Mouse (Mus musculus) natural killer cell, adult 2 months (primary cell): ENCODE results near the gene Gdpd1.
"Not testable (repeated sequence)": the region's sequence is repeated elsewhere in the genome, so short reads cannot be mapped to it uniquely, and the experiment has no call there.

Source experiments
- DNase-seq, 2 experiments: peaks; one replicate each; pipeline ENCODE4 v3.0.0; 2022; ENCODE audit warnings: low spot score in 2 of 2

The Gdpd1 gene

GRCm38 (mm10) chr11:87026096-87026875, 47.6 kb downstream of the Gdpd1 start:
- DNase-seq, result no peak

- no peak for DNase-seq
Measured at GRCm38 (mm10) chr11:87025351-87025750, 48.5 kb downstream of the Gdpd1 start.

DNA sequence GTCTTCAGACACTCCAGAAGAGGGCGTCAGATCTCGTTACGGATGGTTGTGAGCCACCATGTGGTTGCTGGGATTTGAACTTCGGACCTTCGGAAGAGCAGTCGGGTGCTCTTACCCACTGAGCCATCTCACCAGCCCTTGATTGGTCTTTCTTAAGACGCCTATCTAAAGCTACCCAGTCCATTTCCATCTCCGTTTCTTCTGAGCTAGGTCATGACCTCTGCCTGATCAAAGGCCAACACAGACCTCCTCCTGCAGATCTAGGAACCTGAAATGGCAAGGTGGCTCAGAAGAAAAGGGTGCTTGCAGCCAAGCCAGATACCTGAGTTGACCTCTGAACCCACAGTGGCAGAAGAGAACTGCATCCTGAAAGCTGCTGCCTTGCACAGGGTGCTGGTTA, 50.6 kb downstream of the Gdpd1 start:
- not testable (repeated sequence) for DNase-seq

DNA sequence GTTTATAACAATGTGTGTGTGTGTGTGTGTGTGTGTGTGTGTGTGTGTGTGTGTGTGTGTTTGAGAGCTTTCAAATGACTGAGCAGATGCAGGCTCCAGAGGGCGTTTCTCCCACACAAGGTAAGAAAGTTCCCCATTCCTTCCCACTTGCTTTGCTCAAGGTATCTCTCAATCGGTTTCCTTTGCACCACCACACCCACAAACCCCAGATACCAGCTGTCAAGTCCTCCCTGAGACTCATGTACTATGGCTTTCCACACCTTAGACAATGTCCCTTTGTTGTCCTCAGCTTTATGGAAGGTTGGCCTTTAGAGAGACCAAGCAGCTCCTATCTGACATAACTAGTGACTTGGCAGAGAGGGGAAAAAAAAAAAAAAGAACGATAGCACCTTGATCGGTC, 51.1 kb downstream of the Gdpd1 start:
- no peak for DNase-seq

- DNase-seq, result no peak
Measured at GRCm38 (mm10) chr11:87021551-87021950, 52.3 kb downstream of the Gdpd1 start.

DNA sequence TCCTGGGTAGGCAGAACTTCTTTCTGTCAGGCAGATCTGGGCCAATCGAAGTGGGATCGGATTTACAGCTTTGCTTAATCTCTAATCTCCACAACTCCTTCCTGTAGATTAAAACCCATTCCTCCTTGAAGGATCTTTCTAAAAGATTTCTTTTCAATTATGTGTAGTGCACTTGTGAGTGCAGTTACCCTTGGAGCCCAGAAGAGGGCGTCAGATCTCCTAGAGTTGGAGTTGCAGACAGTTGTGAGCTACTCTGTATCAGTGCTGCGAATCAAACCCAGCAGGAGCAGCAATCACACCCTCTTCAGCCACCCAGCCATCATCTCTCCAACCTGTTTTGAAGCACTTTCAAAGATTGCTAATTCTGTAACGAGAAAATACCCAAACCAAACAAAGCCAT, 53.4 kb downstream of the Gdpd1 start:
- no peak for DNase-seq

- DNase-seq, result no peak
Measured at GRCm38 (mm10) chr11:87019431-87019830, 54.4 kb downstream of the Gdpd1 start.

GRCm38 (mm10) chr11:87018081-87018480, 55.8 kb downstream of the Gdpd1 start:
- DNase-seq, result no peak

DNA sequence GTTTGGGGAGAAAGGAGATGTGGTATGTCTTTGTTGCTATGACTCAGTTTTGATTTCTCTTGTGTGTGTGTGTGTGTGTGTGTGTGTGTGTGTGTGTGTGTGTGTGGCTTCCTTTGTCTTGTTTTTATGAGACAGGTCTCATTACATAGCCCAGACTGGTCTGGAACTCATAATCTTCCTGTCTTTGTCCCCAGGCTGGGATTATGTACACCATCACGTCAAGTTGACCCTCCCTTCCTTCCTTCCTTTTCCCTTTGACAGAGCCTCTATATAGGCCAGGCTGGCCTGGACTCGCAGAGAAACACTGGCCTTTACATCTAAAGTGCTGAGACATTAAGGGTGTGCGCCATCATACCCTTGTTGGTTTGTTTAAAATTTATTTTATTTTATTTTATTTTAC, 58.2 kb downstream of the Gdpd1 start:
- no peak for DNase-seq

GRCm38 (mm10) chr11:87010476-87010875, 63.4 kb downstream of the Gdpd1 start:
- DNase-seq, result peak in 1 of 2 experiments; percentile 15

- no peak for DNase-seq
Measured at GRCm38 (mm10) chr11:87007371-87007770, 66.5 kb downstream of the Gdpd1 start.

DNA sequence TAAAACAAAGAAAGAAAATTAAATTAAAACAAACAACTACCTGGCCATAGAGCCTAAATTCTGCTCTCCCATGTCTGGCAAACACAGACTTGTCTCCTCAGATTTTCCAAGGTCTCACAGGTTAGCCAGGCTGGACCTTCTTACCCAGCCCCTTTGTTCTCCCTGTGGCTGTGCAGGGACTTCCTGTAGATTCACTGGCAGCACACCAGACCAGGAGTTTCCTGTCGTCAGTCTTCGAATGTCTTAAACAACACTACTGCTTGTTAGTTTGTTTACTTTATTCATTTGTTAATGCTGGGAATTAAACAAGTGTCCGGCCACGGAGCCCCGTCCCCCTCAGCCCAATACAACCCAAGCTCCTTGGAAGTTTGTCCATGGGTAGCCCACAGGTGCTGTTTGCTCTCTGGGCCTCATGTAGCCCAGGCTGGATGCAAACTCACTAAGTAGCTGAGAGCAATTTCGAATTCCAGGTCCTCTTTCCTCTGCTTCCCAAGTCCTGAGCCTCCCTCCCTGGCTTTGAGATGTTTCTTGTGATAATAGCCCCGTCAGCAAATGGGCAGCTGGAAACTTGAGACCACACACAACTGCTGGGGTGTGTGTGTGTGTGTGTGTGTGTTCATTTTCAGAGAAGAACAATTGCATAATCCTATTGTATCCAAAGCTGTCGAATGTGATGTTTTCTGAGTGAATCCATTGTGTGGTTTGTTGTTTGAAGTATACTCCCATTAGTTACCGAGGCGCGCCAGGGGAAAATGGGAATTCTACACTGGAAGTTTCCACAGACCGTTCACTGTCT, 68.7 kb downstream of the Gdpd1 start:
- DNase-seq, result no peak

DNA sequence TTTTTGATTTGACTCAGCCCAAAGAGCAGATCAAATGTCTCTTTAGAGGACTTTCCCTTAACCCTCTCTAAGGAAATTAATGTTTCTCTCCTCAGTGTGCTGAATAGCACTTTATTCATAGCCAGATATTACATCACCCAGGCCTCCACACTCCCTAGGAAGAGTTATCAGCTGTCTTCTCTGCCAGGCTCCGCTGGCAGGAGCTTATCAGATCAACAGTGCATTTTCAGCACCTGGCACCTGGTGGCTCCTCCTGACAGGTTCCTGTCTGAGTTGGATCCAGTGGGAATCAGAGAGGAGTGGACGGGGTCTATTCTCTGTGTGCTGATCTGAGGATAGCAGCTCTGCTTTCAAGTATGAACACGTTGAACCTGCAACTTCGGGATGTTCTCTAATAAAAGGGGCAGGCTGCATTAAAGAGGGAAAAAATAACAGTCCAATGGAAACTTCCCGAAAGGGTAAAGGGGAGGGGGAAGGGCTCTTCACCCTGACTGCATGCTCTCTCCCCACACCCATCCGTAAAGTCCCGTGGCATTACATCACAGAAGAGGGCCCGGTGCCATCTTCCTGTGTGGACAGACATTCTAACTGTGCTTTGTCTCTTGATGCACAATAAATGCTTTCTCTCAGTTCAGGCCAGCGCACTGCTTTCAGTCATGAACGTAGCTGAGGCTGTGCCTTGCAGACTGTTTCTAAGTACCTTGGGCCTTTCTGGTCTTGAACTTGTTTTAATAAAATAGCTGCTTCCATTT, 71.6 kb downstream of the Gdpd1 start:
- DNase-seq, result no peak

- DNase-seq, result no peak
Measured at GRCm38 (mm10) chr11:87001217-87001616, 72.6 kb downstream of the Gdpd1 start.

DNA sequence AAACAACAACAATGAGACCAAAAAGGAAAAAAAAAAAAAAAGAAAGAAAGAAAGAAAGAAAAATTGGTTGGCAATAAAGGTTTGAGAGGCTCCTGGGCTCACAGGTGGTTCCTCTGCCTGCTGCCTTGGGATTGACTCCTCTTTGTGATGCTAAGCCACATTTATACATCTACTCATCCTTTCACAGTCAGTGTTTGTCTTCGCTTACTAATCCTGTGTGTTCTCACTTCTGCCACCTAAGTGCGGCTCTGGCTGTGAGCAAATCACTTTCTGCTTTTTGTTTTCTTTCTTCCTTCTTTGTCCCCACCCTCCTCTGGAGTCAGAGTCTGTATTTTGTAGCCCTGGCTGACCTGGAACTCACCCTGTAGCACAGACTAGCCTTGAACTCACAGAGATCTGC, 77.6 kb downstream of the Gdpd1 start:
- no peak for DNase-seq

- DNase-seq, result peak; percentile 11 to 50
Measured at GRCm38 (mm10) chr11:86995625-86996221, 78.1 kb downstream of the Gdpd1 start.

- no peak for DNase-seq
Measured at GRCm38 (mm10) chr11:86994791-86995624, 78.9 kb downstream of the Gdpd1 start.

- DNase-seq, result no peak
Measured at GRCm38 (mm10) chr11:86994330-86994729, 79.5 kb downstream of the Gdpd1 start.

DNA sequence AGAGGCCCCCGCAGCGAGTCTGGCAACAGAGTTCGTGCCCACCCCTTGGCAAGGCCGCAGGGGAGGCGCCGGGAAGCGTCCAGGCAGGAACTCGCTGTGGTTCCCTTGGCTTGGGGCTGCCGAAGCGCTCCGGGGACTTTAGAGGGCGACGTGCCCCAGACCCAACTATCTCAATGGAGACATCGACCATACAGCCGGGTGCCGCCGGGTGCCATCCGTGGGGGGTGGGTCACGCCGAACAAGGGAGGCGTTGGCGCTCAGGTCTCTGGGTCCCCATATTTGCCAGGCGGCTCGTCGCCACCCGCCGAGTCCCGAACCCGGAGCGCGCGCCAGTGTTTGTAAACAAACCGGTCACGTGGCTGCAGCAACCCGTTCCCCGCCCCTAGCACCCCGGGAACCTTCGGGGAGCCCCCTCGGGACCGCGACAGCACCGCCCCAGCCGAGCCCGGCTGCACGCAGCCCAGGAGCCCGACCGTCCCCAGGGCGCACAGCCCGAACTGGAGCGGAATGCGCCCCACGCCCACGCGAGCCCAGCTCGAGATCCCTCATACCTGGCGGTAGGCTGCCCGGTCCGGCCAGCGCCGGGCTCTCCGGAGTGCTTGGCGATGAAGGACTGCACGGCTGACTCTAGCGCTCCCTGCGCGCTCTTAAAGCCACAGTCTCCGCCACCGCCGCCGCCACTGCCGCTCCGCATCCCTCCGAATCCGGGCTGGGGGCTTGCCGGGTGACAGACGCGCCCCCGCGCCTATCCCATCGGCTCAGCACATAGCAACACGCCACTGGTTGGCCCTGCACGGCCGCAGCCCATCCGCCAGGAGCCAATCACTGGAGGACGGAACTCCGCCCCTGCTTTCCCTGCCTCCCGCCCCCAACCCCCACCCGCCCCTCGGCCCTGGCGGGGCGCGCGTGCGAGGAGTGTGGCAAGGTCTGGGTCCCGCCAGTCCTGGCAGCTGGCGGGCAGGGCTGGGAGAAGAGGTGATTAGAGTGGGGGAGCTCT, 80.5 kb downstream of the Gdpd1 start, which contains the start of gene Ypel2:
Ypel2 (minus strand) TSS at position 667 of the 997 bp plus-strand sequence.
- peak; percentile 51 to 83 for DNase-seq
